Mouse (Mus musculus): ENCODE results near the gene Dnmt1. TPM values are rescaled to one million over a fixed set of nuclear protein-coding genes. Genes with fewer than 3 reads are reported as not detected.

The Dnmt1 gene
- total RNA-seq, 4 experiments from 2014 or later: 5.5 to 6.0 (median 5.8) TPM

DNA sequence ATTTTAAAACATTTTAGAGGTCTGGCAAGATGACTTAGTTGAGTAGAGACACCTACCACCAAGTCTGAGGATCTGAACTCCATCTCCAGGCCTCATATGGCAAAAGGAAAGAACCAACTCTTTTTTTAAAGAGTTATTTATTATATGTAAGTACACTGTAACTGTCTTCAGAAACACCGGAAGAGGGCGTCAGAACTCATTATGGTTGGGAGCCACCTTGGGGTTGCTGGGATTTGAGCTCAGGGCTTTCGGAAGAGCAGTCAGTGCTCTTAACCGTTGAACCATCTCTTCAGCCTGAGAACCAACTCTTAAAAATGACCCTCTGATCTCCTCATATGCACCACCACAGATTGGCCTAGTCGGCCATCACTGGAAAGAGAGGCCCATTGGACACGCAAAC is 72.5 kb downstream of the Dnmt1 start:
- DNase-seq (ENCODE audit: low spot score in 2 of 2): no peak

- no peak for DNase-seq (ENCODE audit: low spot score in 2 of 2)
Measured at GRCm38 (mm10) chr9:20886563-20886962, 73.1 kb downstream of the Dnmt1 start.

GRCm38 (mm10) chr9:20879097-20879792 is 80.4 kb downstream of the Dnmt1 start, which contains the start of gene Angptl6:
Gene Angptl6 (minus strand): TSS chr9:20879727.
- no peak for DNase-seq (ENCODE audit: low spot score in 2 of 2)

DNA sequence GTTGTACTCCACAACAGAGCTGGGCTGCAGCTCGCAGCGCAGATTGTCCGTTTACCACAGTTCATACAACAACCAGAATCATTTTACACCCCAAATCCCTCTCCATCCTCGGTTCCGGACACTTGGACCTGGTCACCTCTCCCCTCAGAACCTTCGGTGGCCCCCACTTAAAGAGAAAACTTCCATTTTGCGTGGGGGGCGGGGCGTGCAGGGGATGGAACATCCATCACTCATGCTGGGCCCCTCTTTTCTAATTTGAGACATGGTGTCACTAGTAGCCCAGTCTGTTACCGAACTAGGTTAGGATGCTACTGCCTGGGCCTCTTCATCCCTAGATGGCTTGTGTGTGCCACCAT is 81.0 kb downstream of the Dnmt1 start:
- DNase-seq (ENCODE audit: low spot score in 2 of 2): peak in 1 of 2 experiments; percentile 35

DNA sequence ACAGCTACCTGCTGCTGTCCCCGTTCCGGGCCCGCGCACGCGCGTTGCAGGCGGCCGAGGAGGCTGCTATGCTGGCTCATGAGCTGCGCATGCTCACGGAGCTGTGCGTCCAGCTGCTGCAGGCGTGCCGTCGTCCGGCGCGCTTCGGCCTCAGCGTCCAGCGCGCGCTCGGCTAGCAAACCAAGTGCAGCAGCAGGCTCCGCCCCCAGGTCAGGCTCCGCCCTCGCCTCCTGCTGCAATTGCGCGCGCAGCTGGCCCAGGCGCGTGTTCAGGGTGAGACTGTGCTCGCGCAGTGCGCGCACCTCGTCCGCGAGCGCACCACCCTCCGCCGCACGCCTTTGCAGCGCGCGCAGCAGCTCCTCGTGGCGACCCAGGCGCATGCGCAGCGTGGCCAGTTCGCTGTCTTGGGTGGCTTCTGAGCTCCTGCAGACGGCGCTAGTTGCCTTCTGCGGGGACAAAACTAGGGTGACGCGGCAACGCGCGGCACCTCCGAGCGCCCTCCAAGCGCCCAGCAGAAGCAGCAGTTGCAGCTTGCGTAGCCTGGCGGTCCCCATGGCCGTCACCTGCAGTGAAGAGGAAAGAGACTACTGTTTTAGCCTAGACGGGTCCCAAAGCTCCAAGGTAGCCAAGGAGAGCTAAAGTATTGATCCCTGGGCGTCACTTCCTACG is 81.5 kb downstream of the Dnmt1 start:
- DNase-seq (ENCODE audit: low spot score in 2 of 2): peak; percentile 99 to 100

DNA sequence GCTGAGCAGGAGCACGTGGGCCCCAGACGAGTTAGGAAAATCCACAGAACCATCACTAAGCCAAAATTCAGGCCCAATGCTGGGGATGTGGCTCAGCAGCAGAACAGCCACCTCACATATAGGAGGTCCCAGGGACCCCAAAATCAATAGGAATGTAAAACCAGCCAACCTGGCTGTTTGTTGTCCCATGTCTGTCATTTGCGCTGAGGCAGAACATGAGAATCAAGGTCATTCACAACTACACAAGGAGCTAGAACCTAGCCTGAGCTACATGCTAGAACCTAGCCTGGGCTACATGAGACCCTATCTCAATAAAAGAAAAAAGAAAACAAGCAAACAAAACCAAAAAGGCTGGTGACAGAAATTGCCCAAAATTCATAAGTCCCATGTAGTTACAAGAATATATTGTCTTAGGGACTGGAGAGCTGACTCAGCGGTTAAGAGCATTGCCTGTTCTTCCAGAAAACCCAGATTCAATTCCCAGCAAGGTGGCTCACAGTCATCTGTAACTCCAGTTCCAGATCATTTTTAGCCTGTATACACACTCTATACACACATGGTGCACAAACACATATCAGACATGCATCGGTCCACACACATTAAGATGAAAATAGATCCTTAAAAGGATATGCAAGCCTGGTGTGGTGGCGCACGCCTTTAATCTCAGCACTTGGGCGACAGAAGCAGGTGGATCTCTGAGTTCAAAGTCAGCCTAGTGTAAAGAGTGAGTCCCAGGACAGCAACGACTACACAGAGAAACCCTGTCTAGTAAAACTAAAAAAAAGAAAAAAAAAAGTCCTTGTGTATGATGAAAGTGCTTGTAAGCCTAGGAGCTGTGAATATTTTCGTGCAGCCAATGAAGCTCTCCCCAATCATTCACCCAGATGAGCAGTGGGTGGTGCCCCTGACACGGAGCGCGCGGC is 82.3 kb downstream of the Dnmt1 start:
- no peak for DNase-seq (ENCODE audit: low spot score in 2 of 2)

- no peak for DNase-seq (ENCODE audit: low spot score in 2 of 2)
Measured at GRCm38 (mm10) chr9:20876318-20877117, 83.2 kb downstream of the Dnmt1 start.

GRCm38 (mm10) chr9:20875021-20875790 is 84.5 kb downstream of the Dnmt1 start:
- no peak for DNase-seq (ENCODE audit: low spot score in 2 of 2)

GRCm38 (mm10) chr9:20873521-20873920 is 86.2 kb downstream of the Dnmt1 start:
- DNase-seq (ENCODE audit: low spot score in 2 of 2): no peak

- DNase-seq (ENCODE audit: low spot score in 2 of 2): no peak
Measured at GRCm38 (mm10) chr9:20872991-20873390, 86.7 kb downstream of the Dnmt1 start.

DNA sequence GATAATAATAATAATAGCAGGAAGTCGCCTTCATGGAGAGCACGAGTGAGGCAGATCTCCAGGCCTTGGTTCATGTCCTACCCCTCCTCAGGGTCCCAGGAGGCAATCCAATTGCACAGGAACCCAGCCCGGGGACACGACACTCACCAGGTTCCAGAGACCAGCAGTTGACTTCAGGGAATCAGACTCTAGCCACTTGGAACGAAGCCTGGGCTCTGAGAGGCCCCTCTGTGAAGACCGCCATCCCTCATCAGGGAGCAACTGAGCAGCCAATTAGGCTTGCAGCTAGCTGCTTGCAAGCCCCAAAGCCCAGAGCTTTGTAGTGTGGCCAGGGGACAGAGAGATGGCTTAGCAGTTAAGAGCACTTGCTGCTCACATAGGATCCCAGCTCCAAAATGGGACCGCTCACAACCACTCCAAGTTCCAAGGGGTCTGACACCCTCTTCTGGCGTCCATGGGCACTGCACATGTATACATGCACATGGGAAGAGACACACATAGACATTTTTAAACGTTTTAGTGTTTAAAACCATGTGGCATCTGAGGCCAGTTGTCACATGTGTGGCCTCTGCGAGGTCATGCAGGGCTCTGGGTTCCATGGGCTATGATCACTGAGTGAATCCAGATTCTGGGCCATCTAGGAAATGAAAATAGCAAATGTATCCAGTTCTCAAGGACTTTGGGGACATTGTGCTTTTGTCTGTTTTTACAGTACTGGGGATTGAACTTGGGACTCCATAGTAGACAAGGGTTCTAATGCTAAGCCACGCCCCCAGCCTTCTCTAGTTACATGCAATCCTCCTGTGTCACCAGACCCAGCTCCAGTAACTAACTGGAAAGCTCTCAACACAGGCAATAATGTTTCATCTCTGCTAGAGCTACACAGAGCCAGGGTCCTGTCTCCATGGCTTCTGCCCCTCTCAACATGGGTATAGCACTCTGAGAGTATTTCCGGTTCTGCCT is 89.2 kb downstream of the Dnmt1 start:
- DNase-seq (ENCODE audit: low spot score in 2 of 2): no peak

GRCm38 (mm10) chr9:20869246-20869645 is 90.4 kb downstream of the Dnmt1 start:
- no peak for DNase-seq (ENCODE audit: low spot score in 2 of 2)

DNA sequence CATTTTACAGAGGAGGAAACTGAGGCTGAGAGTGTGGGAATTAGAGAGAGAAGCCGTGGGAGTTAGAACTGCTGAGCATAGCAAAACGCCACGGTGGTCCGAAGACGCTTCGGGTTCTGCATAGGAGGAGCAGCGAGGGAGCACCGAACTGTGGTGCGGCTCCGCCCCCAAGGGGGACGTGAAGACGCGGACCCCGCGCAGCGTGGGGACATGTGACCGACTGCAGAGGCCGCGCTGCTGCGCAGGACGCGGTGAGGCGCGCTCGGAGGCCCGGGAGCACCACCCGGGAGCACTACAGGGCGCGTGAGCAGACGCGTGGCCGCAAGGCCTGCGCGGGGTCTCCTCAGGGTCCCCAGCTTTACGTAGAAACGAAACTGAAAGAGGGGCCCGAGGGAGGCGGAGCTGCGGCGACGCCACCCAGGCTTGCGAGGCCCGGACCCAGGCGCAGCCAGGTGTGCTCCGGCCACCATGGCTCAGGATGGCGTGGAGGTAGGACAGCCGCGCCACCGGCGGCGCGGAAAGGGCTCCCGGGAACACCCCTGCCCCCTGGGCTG is 91.2 kb downstream of the Dnmt1 start, which contains the start of gene A230050P20Rik:
A230050P20Rik (plus strand) TSS at position 195 of the 554 bp plus-strand sequence.
- no peak for DNase-seq (ENCODE audit: low spot score in 2 of 2)

GRCm38 (mm10) chr9:20866879-20867278 is 92.8 kb downstream of the Dnmt1 start:
- DNase-seq (ENCODE audit: low spot score in 2 of 2): no peak

- no peak for DNase-seq (ENCODE audit: low spot score in 2 of 2)
Measured at GRCm38 (mm10) chr9:20862225-20862624, 97.5 kb downstream of the Dnmt1 start.

DNA sequence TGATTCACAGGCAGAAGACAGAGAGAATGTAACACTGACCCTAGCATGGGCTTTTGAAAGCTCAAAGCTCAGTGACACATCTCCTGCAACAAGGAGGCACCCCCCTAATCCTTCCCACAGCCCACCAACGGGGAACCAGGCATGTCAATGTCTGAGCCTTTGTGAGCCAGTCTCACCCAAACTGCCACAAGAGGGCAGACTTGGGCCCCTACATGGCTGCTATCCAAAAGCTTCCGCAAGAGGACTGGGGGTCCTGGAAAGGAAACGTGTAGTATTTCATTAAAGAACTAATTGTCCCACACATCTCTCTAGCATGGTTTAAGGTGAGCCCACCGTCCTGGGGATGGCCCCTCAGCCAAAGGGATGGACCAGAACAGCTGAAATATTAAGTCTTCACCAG is 97.9 kb downstream of the Dnmt1 start:
- DNase-seq (ENCODE audit: low spot score in 2 of 2): no peak

DNA sequence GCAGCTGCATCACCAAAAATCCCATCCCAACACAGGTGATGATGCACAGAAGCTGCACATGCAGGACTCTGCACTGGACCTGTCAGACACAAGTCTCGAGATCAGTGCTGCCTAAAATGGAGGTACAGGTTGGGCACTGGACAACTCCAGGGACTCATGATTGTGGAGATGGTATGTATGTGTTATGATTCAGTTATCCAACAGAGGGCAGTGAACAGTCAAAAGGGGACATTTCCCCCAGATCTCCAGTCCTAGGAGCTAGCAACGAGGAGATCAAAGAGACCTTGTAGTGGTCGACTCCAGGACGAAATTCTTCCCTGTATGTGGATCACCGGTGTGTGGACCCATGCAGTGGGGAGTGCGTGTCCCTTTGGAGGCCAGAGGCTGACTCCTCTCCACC is 99.8 kb downstream of the Dnmt1 start:
- DNase-seq (ENCODE audit: low spot score in 2 of 2): no peak

Measured in gastrocnemius, adult 8-10 months (tissue).